Mouse (Mus musculus): ENCODE measurements around the gene Plxdc1.

Plxdc1 gene

GRCm38 (mm10) chr11:97906905-97907304, 79.3 kb downstream of the Plxdc1 start:
- no peak for DNase-seq

- DNase-seq, result no peak
These were observed 80.3 kb downstream of the Plxdc1 start for GRCm38 (mm10) chr11:97905941-97906340.

DNA sequence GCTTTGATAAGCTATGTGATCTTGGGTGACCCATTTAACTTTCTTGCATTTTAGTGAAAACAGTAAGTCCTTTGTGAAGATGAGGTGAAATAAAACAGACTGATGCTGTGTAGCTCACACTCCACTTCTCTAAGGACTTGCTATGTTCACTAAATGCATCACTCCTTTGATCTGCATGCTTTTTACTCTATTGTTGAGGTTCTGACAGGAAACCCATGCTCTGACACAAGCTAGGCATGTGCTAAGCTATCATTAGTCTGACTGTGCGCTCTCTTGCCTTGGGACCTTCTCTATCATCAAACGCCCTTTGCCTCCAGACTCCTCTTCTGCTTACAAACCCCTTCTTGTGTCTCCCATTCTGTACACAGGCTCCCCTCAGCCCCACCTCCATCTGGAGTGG, 80.7 kb downstream of the Plxdc1 start:
- no peak for DNase-seq

DNA sequence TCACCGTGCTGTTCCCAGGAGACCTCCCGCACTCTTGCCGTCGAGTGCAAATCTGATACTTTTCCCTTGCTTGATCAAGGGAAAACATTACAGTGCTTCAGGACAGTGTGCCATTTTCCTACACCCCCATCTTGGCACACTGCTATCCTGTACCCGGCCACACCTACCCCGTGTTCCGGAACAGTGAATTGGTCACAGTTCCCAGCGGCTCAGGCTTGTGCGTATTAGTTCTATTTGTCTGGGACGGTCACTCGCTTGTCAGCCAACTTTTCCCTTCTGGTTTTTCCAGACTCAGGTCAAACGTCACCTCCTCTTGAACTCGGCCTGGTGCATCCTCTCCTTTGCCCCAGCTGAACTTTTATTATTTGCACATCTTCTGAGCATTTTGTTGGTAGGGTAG, 81.4 kb downstream of the Plxdc1 start:
- no peak for DNase-seq

DNA sequence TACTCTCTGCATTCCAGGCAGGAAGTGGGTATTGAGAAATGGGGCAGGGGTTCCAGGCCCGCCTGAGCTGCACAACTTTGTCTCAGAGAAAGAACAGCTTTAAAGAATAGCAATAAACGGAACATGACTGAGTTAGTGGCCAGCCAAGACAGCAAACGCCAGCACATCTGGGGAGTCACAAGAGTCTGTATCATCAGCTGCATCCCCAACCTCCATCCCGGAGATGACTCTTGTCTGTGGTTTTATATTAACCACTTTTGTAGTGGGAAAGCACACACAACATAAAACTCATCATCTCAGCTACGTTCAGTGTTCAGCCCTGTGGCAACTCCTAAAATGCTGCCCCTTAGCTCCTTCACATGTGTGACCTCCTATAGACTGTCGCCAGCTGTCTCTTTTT, 84.4 kb downstream of the Plxdc1 start:
- no peak for DNase-seq

DNA sequence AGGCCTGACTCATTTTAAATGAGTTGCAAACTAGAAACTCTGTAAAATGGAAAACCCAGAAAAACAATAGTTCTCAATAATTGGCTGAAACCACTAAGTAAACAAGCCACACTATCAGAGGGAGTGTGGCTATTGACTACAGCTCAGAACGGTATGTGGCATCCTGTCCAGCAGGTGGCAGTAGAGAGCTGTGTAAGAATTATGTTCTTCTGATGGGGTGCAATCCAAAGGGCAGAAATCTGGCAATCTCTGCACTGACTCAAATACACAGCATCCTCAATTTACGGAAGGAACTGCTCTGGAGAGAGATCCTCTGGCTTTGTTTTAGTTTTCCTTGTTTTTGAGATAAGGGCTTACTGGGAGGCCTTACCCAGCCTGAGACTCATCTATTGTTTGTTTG, 86.4 kb downstream of the Plxdc1 start:
- DNase-seq, result peak; percentile 84

GRCm38 (mm10) chr11:97897568-97898185, 88.6 kb downstream of the Plxdc1 start:
- no peak for DNase-seq

DNA sequence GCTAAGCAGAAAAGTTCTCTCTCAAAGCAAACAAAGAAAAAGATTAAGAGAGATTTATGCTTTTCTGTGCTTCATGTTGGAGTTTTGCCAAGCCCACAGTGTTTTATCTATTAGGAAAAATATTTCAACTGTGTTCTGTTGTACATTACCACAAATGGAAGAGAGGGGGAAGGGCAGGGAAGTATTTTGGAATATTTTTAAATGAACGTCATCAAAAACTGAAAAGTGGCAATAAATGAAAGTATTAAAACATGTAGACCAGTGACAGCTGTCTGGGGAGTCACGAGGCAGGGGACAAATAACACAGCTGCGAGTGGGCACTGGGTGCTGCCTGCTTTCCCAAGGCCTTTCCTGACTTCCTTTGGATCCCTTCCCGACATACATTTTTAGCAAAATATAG, 89.6 kb downstream of the Plxdc1 start:
- no peak for DNase-seq

DNA sequence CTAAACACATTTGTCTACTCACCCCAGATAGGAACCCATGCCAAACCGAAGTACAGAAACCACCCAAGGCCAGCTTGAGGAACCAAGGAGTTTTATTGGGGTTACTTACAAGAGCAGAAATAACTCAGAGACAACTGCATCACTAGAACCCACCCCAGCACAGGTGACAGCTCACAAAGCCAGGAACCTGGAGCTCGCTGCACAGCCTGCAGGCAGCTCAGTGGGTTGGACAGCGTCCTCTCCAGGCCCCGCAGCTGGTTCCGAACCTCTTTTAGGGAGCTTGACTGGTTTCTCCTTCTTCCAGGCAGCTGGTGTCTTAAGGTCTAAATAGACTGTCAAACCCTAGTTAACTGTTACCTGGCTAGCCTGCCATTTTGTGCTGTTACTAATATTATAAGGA, 94.4 kb downstream of the Plxdc1 start:
- DNase-seq, result no peak

GRCm38 (mm10) chr11:97885296-97885915, 100.8 kb downstream of the Plxdc1 start:
- DNase-seq, result no peak

DNA sequence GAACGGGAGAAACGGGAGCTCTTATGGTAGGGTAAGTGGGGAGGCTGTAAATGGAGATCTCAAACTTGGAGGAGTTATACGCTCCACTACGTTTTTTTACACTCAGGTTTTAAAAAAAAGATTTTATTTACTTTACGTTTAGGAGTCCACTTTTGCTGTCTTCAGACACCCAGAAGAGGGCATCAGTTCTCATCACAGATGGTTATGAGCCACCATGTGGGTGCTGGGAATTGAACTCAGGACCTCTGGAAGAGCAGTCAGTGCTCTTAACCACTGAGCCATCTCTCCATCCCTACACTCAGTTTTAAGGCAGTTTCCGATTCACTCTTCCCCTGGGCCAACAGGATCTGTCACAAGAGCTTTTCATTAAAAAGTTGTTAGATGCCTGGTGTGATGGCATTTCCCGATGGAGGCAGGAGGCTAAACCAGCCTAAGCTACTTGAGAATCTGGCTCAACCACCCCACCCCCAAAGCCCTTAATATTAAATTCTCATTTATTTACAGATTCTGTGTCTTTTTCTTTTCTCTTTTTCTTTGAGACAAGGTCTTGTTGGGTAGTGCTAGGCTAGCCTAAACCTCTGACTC, 101.6 kb downstream of the Plxdc1 start:
- DNase-seq, result no peak

DNA sequence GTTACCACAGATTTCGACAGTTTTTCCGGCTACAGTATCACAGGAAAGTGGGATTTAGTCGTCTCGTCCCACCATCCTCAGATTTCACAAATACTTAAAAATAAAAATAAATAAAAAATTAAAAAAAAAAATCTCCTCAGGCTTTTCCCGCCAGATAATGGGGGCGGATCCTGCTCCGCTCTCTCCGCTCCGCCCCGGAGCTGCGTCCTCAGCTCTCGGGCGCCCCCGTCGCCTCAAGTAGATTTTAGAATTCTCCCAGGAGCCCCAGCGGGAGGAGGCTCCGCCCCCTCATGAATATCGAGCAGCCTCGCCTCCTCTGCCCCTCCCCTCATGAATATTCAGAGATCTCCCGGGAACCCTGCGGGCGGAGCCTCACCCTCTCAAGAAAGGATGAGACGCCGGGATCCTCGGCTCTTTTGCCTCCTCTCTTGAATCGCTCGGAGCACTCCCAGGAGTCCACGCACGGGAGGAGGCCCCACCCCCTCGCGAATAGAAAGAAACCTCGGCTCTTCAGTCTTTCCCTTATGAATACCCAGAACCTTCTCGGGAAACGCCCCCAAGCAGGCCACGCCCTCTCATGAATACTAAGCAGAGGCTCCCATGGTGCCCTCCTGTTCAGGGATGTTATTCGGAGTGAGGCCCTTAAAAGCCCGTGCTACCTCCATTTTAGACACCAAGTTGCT, 102.2 kb downstream of the Plxdc1 start, which contains the start of gene Fbxo47:
Gene Fbxo47, minus strand, starts transcription at position 237 of the 683 bp plus-strand sequence.
- peak; percentile 99 for DNase-seq

- peak; percentile 82 for DNase-seq
These were observed 102.7 kb downstream of the Plxdc1 start for GRCm38 (mm10) chr11:97883542-97883917.

DNA sequence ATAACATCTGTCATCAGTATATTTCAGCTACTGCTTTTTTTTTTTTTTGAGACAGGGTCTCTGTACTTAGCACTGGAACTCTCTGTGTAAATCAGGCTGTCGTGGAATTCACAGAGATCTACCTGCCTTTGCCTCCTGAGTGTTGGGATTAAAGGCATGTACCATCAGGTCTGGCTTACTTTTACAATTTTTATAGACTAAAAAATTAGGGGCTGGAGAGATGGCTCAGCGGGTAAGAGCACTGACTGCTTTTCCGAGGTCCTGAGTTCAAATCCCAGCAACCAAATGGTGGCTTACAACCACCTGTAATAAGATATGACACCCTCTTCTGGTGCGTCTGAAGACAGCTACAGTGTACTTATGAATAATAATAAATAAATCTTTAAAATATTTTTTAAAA, 105.9 kb downstream of the Plxdc1 start:
- DNase-seq, result no peak

- DNase-seq, result no peak
These were observed 108.9 kb downstream of the Plxdc1 start for GRCm38 (mm10) chr11:97877341-97877740.

- DNase-seq, result no peak
These were observed 111.8 kb downstream of the Plxdc1 start for GRCm38 (mm10) chr11:97874396-97874795.
